Mouse (Mus musculus) neutrophil, adult 5-6 weeks (primary cell): ENCODE data around the gene Dnal4. TPM values are rescaled to one million over a fixed set of nuclear protein-coding genes. Genes with fewer than 3 reads are reported as not detected.

Experiments
- total RNA-seq: library from RNA; stranded (forward); fragments of 200-1000 nt; gene quantifications from 2 replicates; pipeline ENCODE4 v1.2.3, GENCODE M21; 2017

The Dnal4 gene
- total RNA-seq, 1 experiment from 2014 or later: 11.6 TPM

Other genes with a start within 250 kb of the Dnal4 start
- gene Ddx17, start 231.1 kb downstream of the Dnal4 start, total RNA-seq: 371 and 386 TPM in 2 replicates
- not detected in 2 replicates for gene Dmc1, start 172.7 kb downstream of the Dnal4 start, total RNA-seq
- 12.3 and 19.3 TPM in 2 replicates for gene Fam227a, start 118.9 kb downstream of the Dnal4 start, total RNA-seq
- gene Cby1, start 118.7 kb downstream of the Dnal4 start, total RNA-seq: 18.8 and 22.0 TPM in 2 replicates
- 68.0 and 76.0 TPM in 2 replicates for gene Tomm22, start 107.0 kb downstream of the Dnal4 start, total RNA-seq
- 17.2 and 20.5 TPM in 2 replicates for gene Josd1, start 89.9 kb downstream of the Dnal4 start, total RNA-seq
- 67.9 and 87.6 TPM in 2 replicates for gene Gtpbp1, start 87.0 kb downstream of the Dnal4 start, total RNA-seq
- 268 and 275 TPM in 2 replicates for gene Sun2, start 35.3 kb downstream of the Dnal4 start, total RNA-seq
- gene Nptxr, start 26.9 kb upstream of the Dnal4 start, total RNA-seq: 0.12 TPM in 2 replicates
- not detected in 2 replicates for gene Npcd, start 56.4 kb upstream of the Dnal4 start, total RNA-seq
- 11.3 and 12.0 TPM in 2 replicates for gene Cbx6, start 56.8 kb upstream of the Dnal4 start, total RNA-seq
- 473 and 531 TPM in 2 replicates for gene Apobec3, start 113.8 kb upstream of the Dnal4 start, total RNA-seq
- 109 and 121 TPM in 2 replicates for gene Cbx7, start 193.3 kb upstream of the Dnal4 start, total RNA-seq
- gene Pdgfb, start 237.1 kb upstream of the Dnal4 start, total RNA-seq: 1.1 and 1.3 TPM in 2 replicates